Mouse (Mus musculus) megakaryocyte-erythroid progenitor cell, adult 5-6 weeks (primary cell): ENCODE measurements around the gene Ccdc85b. TPM values are rescaled to one million over a fixed set of nuclear protein-coding genes. Genes with fewer than 3 reads are reported as not detected.

ENCODE experiments used
- ATAC-seq: replicated peaks from 2 replicates; pipeline ENCODE4 v1.8.0; 2016; ENCODE audit warnings: mild to moderate bottlenecking, inconsistent platforms; ENCODE audit not compliant: severe bottlenecking, poor library complexity, low FRiP score, low TSS enrichment
- total RNA-seq, 2 experiments: library from RNA; stranded (forward) in 1 of 2; stranded (reverse) in 1 of 2; fragments of 200-1000, 215-1000 nt in 1 of 2; fragments of >200 nt in 1 of 2; fragmentation: Nextera tagmentation in 1 of 2; gene quantifications; 2 replicates each; pipeline ENCODE4 v1.2.3; 2014 to 2017

The Ccdc85b gene
- total RNA-seq, 2 experiments from 2014 or later, result 2.1 to 2.9 TPM

- no peak for ATAC-seq
Measured at GRCm38 (mm10) chr19:5428083-5428482, 29.6 kb downstream of the Ccdc85b start.

GRCm38 (mm10) chr19:5426640-5427290, 30.9 kb downstream of the Ccdc85b start:
- no peak for ATAC-seq

DNA sequence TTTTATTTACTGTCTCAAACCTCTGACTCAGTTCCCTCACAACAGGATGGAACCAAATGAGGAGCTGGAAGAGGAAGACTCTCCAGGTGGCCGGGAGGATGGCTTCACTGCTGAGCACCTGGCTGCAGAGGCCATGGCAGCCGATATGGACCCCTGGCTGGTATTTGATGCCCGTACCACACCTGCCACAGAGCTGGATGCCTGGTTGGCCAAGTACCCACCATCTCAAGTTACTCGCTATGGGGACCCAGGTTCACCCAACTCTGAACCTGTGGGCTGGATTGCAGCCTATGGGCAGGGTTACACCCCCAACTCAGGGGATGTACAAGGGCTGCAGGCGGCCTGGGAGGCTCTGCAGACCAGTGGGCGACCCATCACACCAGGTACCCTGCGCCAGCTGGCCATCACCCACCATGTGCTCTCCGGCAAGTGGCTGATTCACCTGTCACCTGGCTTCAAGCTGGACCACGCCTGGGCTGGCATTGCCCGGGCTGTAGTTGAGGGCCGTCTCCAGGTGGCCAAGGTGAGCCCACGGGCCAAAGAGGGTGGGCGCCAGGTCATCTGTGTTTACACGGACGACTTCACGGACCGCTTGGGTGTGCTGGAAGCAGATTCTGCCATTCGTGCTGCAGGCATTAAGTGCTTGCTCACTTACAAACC, 31.7 kb downstream of the Ccdc85b start:
- no peak for ATAC-seq

DNA sequence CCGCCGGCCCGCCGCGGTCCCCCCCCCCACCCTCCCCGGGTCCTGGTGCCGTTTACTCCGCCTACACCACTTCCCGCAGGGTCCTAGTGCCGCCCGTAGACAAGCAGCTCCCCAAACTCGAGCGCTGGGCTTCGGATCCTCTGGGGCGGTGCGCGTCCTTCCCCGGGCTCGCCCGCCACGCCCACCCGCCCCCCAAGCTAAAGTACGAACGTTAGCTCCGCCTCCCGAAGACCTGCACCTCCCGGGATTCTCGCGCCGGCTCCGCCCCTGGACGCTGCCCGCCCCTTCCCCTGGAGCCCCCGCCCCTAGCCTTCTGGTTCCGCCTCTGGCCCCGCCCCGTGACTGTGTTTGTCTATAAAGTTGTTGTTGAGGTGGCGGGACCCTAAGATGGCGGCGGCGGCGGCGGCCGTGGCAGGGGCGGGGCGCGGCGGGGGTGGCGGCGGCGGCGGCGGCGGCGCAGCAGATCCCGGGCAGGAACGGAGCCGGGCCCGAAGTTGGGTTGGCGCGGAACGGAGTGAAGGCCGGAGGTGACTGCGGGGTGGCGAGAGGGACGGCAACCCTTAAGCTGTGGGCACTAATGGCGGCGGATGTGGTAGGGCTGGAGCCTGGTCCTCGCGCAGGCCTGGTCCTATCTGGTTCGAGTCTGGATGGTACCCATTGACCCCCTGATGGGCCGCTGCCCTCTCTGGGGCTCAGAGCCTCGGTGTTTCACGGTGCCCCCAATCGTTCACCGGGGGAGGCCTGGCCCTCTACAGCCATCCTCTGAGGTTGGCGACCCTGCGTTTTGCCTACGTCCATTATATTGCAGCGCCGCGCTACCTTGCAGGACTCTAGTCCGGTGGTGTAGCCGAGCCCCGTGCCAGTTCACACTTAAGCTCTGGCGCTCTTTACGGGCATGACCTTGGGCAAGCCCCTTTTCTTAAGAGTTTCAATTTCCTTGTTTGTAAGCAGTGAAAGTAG, 32.6 kb downstream of the Ccdc85b start, which contains the start of the genes Drap1 and AI837181:
Gene Drap1, minus strand, starts transcription at position 198 of the 960 bp plus-strand sequence.
Gene AI837181, plus strand, starts transcription at position 363 of the 960 bp plus-strand sequence.
- peak; percentile 57 for ATAC-seq

DNA sequence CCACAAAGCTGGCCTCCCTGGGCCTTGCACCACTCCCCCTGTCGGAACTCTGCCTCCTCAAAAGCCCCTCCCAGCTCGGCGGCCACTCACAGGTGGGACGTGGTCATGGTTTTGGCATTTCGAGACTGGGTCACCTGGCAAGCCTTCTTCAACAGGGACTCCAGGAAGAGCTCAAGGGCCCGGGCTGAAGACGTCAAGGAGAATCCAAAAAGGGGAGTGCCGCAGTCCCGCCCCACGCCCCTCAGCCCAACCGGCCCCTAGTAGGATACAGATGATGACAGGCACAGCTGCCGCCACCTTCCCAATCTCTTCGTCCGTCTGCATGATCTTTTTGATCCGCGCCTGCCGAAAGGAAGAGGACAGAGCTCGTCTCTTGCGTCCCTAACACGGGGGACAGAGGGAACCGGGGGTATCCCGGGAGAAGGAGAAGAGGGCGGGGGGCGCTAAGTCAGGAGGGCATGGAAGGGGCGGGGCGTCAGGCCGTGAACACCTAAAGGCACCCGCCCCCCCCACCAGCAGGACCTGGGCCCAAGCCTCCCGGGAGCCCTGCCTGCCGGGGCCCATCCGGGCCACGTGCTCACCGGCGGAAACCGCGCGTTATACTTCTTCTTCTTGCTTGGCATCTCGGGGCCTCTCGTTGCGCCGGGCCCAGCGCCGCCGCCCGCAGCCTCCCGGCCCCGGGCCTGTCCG, 33.5 kb downstream of the Ccdc85b start:
- peak; percentile 38; the same call in 1 of the 2 replicates for ATAC-seq

GRCm38 (mm10) chr19:5423561-5423960, 34.1 kb downstream of the Ccdc85b start:
- ATAC-seq, result no peak

DNA sequence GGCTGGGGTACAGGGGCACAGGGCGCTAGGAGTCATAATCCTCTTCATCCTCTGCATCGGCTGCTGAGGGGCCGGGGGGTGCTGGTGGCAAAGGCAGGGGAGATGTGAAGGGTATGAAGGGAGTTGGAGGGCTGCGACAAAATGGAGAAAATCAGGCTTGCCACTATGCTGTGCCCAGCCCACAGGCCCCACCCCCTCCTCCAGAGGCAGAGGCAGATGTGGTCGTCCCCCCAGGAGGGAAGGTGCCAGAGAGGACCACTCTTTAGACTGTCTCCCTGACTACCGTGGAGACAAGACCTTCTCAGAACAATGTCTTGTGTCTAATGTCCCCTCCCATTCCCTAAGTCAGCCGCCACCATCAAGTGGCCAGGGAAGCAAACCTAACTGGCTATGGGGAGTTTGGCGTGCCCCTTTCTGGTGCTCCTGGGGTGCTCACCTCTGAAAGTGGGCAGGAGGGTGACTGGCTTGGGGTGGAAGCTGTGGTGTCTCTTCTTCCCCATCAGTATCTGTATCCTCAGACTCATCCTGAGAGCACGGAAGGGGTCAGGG, 34.7 kb downstream of the Ccdc85b start:
- no peak for ATAC-seq

GRCm38 (mm10) chr19:5422267-5422666, 35.4 kb downstream of the Ccdc85b start:
- no peak for ATAC-seq

GRCm38 (mm10) chr19:5421784-5422183, 35.9 kb downstream of the Ccdc85b start:
- ATAC-seq, result no peak

DNA sequence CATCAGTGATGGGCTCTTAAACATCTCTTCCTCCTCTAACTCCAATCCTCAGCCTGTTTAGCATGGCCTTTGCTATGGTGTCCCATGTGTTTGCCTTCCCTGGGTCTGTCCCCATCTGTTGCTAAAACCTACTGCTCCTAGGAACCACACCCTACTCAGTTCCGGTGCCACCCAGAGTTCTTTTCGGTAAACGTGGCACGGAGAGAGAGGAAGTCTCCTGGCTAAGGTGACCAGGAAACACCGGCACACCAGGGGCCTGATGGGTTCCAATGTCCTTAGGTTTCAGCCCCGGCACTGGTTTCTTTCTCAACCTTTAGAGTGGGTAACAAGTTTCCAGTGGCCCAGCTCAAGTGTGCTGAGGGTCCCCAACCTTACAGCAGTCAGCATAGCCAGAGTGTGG, 37.1 kb downstream of the Ccdc85b start:
- ATAC-seq, result no peak

GRCm38 (mm10) chr19:5419630-5420029, 38.1 kb downstream of the Ccdc85b start:
- ATAC-seq, result no peak

DNA sequence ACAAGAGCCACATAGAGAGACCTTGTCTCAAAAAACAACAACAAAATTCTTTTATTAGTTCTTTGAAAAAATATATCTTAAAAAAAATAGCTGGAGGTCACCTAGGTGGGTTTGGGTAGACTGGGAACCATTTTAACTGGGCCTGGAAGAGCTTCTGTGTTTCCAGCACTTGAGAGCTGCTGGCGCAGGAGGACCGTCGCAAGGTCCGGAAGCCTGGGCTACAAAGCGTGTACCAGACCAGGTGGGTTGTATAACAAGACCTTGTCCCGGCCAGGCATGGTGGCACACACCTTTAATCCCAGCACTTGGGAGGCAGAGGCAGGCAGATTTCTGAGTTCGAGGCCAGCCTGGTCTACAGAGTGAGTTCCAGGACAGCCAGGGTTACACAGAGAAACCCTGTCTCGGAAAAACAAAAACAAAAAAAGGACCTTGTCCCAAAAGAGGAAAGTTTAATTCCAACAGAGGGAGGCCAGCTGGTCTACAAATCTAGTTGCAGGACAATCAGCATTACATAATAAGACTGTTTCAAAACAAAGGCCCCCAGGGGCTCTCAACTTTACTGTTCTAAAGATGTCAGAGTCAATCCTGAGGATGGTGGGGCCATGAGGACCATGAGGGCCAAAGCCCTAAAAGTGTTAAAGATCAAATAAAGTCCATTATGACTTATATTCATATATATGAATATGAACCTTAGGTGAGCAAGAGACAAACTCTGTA, 38.8 kb downstream of the Ccdc85b start:
- no peak for ATAC-seq

DNA sequence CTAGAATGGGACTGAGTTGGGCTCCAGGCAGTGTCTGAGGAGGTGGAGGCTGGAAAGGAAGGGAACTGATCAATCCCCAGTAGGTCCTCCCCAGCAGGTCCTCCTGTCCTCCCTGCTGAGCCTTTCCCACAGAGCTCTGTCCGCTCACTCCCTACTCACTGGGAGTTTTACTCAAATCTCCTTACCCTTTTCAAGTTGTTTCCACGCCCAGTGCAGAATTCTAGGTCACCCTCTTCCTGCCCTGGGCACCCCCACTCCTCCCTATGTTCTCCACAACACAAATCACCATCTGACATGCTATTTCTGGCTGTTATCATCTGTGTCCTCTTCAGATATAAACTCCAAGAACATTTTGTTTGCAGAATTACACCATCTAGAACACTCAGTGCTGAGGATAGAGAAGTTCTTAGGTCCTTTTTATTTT, 43.1 kb downstream of the Ccdc85b start:
- ATAC-seq, result no peak

DNA sequence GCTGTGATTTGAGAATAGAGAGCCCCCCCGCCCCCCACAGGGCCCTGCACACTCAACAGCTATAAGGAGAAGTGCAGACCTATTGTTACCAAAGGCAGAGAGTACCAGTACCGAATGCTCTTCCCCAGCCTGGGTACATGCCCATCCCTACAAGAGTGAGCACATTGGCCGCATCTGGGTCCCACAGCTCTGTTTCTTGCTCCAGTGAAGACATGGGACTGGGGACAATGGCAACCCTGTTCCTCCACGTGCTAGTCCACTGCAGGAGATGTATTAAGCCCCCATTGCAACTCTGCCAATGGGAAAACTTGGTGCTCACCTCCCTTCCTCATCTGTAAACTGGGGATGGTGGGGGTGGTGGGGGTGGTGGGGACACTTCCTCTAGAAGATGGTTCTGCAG, 43.9 kb downstream of the Ccdc85b start:
- no peak for ATAC-seq

DNA sequence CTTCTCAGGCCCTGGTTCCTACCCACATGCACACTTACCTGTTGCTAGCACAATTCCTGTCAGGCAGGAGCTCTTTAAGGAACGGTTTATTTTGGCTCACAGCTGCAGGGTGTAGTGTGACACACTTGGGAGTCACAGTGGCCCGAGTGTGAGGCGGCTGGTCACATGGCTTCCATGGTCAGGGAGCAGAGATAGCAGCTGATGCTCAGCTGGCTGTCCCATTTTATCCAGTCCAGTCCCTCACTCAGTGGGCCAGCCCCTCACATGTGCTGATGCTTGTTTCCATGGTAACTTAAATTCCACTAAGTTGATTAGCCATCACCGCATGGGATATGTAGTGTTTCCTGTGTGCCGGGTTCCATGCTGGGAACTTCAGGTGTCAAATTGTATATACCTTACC, 45.7 kb downstream of the Ccdc85b start:
- no peak for ATAC-seq

- ATAC-seq, result no peak
Measured at GRCm38 (mm10) chr19:5410641-5411040, 47.1 kb downstream of the Ccdc85b start.

DNA sequence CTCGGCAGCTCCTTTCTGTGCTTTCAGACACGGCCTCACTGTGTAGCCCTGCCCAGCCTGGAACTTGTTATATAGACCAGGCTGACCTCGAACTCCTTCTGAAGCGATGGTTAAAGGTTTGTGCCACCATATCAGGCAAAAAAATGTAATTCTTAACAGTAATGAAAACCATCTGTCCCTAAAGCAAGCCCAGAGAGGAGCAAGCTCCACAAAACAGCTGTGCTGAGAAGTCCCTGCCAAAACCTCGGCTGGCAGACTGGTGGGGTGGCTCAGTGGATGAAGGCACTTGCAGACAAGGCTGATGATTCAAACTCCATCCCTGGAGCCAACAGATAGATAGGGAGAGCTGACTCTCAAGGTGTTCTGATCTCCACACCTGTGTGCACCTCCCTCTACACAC, 48.6 kb downstream of the Ccdc85b start:
- ATAC-seq, result no peak
